Mouse (Mus musculus): ENCODE measurements around the gene Ppp1cb.

GRCm38 (mm10) chr5:32459882-32460751 lies 1.5 kb downstream of the Ppp1cb start:
- TF ChIP-seq MYC (IDR thresholded peaks at IDR 0.05; ENCODE audit: low read depth, low read length): peak; percentile 78
- TF ChIP-seq CTCF (IDR thresholded peaks at IDR 0.05 in 2 of 3, conservative IDR thresholded peaks at IDR 0.05 in 1 of 3; ENCODE audit: control insufficient read depth in 1 of 3, insufficient read depth in 1 of 3, low read depth in 2 of 3, low read length in 3 of 3, poor library complexity in 1 of 3, severe bottlenecking in 1 of 3): peak in 1 of 3 experiments; percentile 40; a peak in 4 of 6 replicates
- no peak for TF ChIP-seq POLR2A (IDR thresholded peaks at IDR 0.05; ENCODE audit: control insufficient read depth in 1 of 2, insufficient read depth in 1 of 2, low read depth in 1 of 2, low read length in 2 of 2, poor library complexity in 1 of 2)
